Mouse (Mus musculus) stomach, embryonic 14.5 days (tissue): ENCODE measurements around the gene Kdm4a. TPM values are rescaled to one million over a fixed set of nuclear protein-coding genes. Genes with fewer than 3 reads are reported as not detected.

Source experiments
- ATAC-seq: fragments of 200-750 bp; cut with Nextera tagmentation; 2 replicates; pipeline ENCODE4 v1.8.0; 2017; ENCODE audit warnings: low read depth, moderate TSS enrichment; ENCODE audit not compliant: insufficient number of reproducible peaks, insufficient read depth, low FRiP score
- H3K27ac ChIP-seq: fragments of 300-500 bp; sonication (generic); 2 replicates; pipeline ENCODE4 v1.5.1; 2014; ENCODE audit warnings: mild to moderate bottlenecking, low read length, moderate library complexity, mixed read lengths
- H3K27me3 ChIP-seq: fragments of 300-500 bp; sonication (generic); 2 replicates; pipeline ENCODE4 v1.6.1; 2014; ENCODE audit warnings: low read length, control low read depth, mixed read lengths; ENCODE audit not compliant: control insufficient read depth, insufficient read depth
- H3K36me3 ChIP-seq: fragments of 300-500 bp; sonication (generic); 2 replicates; pipeline ENCODE4 v1.6.1; 2014; ENCODE audit warnings: mild to moderate bottlenecking, control low read depth, low read length, moderate library complexity, mixed read lengths; ENCODE audit not compliant: control insufficient read depth, insufficient read depth
- H3K4me1 ChIP-seq: fragments of 300-500 bp; sonication (generic); 2 replicates; pipeline ENCODE4 v1.6.1; 2014; ENCODE audit warnings: low read length, control low read depth, mixed read lengths; ENCODE audit not compliant: control insufficient read depth, insufficient read depth
- H3K4me2 ChIP-seq: fragments of 300-500 bp; sonication (generic); replicated peaks from 2 replicates; pipeline ENCODE4 v1.6.1; 2014; ENCODE audit warnings: low read depth, low read length, control low read depth
- H3K4me3 ChIP-seq: fragments of 300-500 bp; sonication (generic); 2 replicates; pipeline ENCODE4 v1.5.1; 2014; ENCODE audit warnings: low read depth, low read length, control low read depth
- H3K9ac ChIP-seq: fragments of 300-500 bp; sonication (generic); replicated peaks from 2 replicates; pipeline ENCODE4 v1.6.1; 2014; ENCODE audit warnings: low read depth, mild to moderate bottlenecking, control low read depth, low read length, moderate library complexity, mixed read lengths
- H3K9me3 ChIP-seq: fragments of 300-500 bp; sonication (generic); 2 replicates; pipeline ENCODE4 v1.6.1; 2016; ENCODE audit warnings: low read depth, low read length, control low read depth; ENCODE audit not compliant: control insufficient read depth
- WGBS: fragments of 180-500 bp; shearing (Covaris S2); extraction: QIAGEN DNeasy Blood & Tissue Kit; methylation state at CpG from one replicate; pipeline ENCODE4 v1.1.7; 2014; 5-methylcytosine and 5-hydroxymethylcytosine counted together
- polyA plus RNA-seq: library from polyadenylated mRNA; unstranded; fragments of >200 nt; fragmentation: Nextera tagmentation; extraction: Ambion mirVana; gene quantifications from 2 replicates; pipeline ENCODE4 v1.2.1, GENCODE M21; 2014

The Kdm4a gene
- polyA plus RNA-seq, 1 experiment from 2014 or later = 43.5 TPM

GRCm38 (mm10) chr4:118214891-118215290 is 35.0 kb upstream of the Kdm4a start:
- Histone ChIP-seq H3K27ac (no peak overlapping the region), H3K4me2 (no peak overlapping the region), H3K4me3 (no peak overlapping the region), H3K4me1 (no peaks in the 10 kb centered on the region), H3K9me3 (no peaks in the 10 kb centered on the region), H3K27me3 (no peaks in the 10 kb centered on the region), H3K36me3 (peaks cover 84% of the 10 kb centered on the region), H3K9ac (no peak overlapping the region)
- no peak for ATAC-seq
- 100% methylated on average over 1 of the region's 1 CpGs for WGBS

- WGBS = 70% methylated on average over 10 of the region's 10 CpGs
These were observed 27.2 kb upstream of the Kdm4a start for GRCm38 (mm10) chr4:118206918-118207640.

GRCm38 (mm10) chr4:118205906-118206305 is 26.1 kb upstream of the Kdm4a start:
- Histone ChIP-seq H3K4me1 (no peaks in the 10 kb centered on the region), H3K27ac (no peak overlapping the region), H3K27me3 (no peaks in the 10 kb centered on the region), H3K4me2 (no peak overlapping the region), H3K4me3 (no peak overlapping the region), H3K9ac (no peak overlapping the region), H3K9me3 (no peaks in the 10 kb centered on the region), H3K36me3 (peaks cover 26% of the 10 kb centered on the region)
- 89% methylated on average over 2 of the region's 2 CpGs for WGBS
- ATAC-seq = no peak

More at GRCm38 (mm10) chr4:118206918-118207640, 27.2 kb upstream of the Kdm4a start:
- H3K27me3 ChIP-seq = no peaks in the 10 kb centered on the region
- H3K27ac ChIP-seq = no peak overlapping the region
- ATAC-seq = no peak
- H3K4me1 ChIP-seq = no peaks in the 10 kb centered on the region
- H3K4me2 ChIP-seq = no peak overlapping the region
- no peak overlapping the region for H3K4me3 ChIP-seq
- H3K9ac ChIP-seq = no peak overlapping the region
- no peaks in the 10 kb centered on the region for H3K9me3 ChIP-seq
- peaks cover 38% of the 10 kb centered on the region for H3K36me3 ChIP-seq

GRCm38 (mm10) chr4:118199093-118199492 is 19.2 kb upstream of the Kdm4a start:
- WGBS = 91% methylated on average over 2 of the region's 2 CpGs

GRCm38 (mm10) chr4:118198606-118199005 is 18.8 kb upstream of the Kdm4a start:
- no peak for ATAC-seq
- Histone ChIP-seq H3K27me3 (no peaks in the 10 kb centered on the region), H3K4me1 (no peaks in the 10 kb centered on the region), H3K9me3 (no peaks in the 10 kb centered on the region), H3K4me3 (no peak overlapping the region), H3K4me2 (no peak overlapping the region), H3K36me3 (no peaks in the 10 kb centered on the region), H3K9ac (no peak overlapping the region), H3K27ac (no peak overlapping the region)
- 71% methylated on average over 3 of the region's 3 CpGs for WGBS

More at GRCm38 (mm10) chr4:118199093-118199492, 19.2 kb upstream of the Kdm4a start:
- no peaks in the 10 kb centered on the region for H3K36me3 ChIP-seq
- no peaks in the 10 kb centered on the region for H3K4me1 ChIP-seq
- H3K9ac ChIP-seq = no peak overlapping the region
- H3K27me3 ChIP-seq = no peaks in the 10 kb centered on the region
- H3K9me3 ChIP-seq = no peaks in the 10 kb centered on the region
- no peak overlapping the region for H3K4me3 ChIP-seq
- H3K27ac ChIP-seq = no peak overlapping the region
- H3K4me2 ChIP-seq = no peak overlapping the region
- ATAC-seq = no peak

GRCm38 (mm10) chr4:118196185-118196584 is 16.3 kb upstream of the Kdm4a start:
- Histone ChIP-seq H3K4me1 (no peaks in the 10 kb centered on the region), H3K4me3 (no peak overlapping the region), H3K9ac (no peak overlapping the region), H3K36me3 (no peaks in the 10 kb centered on the region), H3K9me3 (no peaks in the 10 kb centered on the region), H3K27ac (no peak overlapping the region), H3K4me2 (no peak overlapping the region), H3K27me3 (no peaks in the 10 kb centered on the region)
- ATAC-seq = no peak
- WGBS = 83% methylated on average over 10 of the region's 10 CpGs

- peaks cover 11% of the 10 kb centered on the region for H3K4me1 ChIP-seq
- no peaks in the 10 kb centered on the region for H3K27me3 ChIP-seq
- ATAC-seq = no peak
- WGBS = 12% methylated on average over 17 of the region's 17 CpGs
- H3K36me3 ChIP-seq = peaks cover 17% of the 10 kb centered on the region
- H3K4me2 ChIP-seq = peak overlapping the region; percentile 79
- peak overlapping the region; percentile 59 for H3K4me3 ChIP-seq
- peak overlapping the region; percentile 92 for H3K27ac ChIP-seq
- H3K9me3 ChIP-seq = no peaks in the 10 kb centered on the region
- H3K9ac ChIP-seq = peak overlapping the region; percentile 39
These were observed 648 bp upstream of the Kdm4a start for GRCm38 (mm10) chr4:118180301-118181080.

GRCm38 (mm10) chr4:118178952-118179466 is 834 bp downstream of the Kdm4a start:
- H3K27ac ChIP-seq = peak overlapping the region; percentile 92
- H3K4me3 ChIP-seq = peak overlapping the region; percentile 59
- H3K36me3 ChIP-seq = peaks cover 32% of the 10 kb centered on the region
- peak overlapping the region; percentile 69 for H3K4me2 ChIP-seq
- H3K27me3 ChIP-seq = no peaks in the 10 kb centered on the region
- H3K9ac ChIP-seq = peak overlapping the region; percentile 71
- no peak for ATAC-seq
- 1% methylated on average over 12 of the region's 12 CpGs for WGBS
- no peaks in the 10 kb centered on the region for H3K9me3 ChIP-seq
- H3K4me1 ChIP-seq = peaks cover 11% of the 10 kb centered on the region
